Mouse (Mus musculus): ENCODE data around the gene Mrgpre. TPM values are rescaled to one million over a fixed set of nuclear protein-coding genes. Genes with fewer than 3 reads are reported as not detected.

Mrgpre gene
- polyA plus RNA-seq (2012; rRNA removed) (0.28 and 0.37 TPM in 2 replicates), polyA plus RNA-seq (2014; fragmentation: Nextera tagmentation; extraction: Ambion mirVana) (0.19 and 0.23 TPM in 2 replicates)

DNA sequence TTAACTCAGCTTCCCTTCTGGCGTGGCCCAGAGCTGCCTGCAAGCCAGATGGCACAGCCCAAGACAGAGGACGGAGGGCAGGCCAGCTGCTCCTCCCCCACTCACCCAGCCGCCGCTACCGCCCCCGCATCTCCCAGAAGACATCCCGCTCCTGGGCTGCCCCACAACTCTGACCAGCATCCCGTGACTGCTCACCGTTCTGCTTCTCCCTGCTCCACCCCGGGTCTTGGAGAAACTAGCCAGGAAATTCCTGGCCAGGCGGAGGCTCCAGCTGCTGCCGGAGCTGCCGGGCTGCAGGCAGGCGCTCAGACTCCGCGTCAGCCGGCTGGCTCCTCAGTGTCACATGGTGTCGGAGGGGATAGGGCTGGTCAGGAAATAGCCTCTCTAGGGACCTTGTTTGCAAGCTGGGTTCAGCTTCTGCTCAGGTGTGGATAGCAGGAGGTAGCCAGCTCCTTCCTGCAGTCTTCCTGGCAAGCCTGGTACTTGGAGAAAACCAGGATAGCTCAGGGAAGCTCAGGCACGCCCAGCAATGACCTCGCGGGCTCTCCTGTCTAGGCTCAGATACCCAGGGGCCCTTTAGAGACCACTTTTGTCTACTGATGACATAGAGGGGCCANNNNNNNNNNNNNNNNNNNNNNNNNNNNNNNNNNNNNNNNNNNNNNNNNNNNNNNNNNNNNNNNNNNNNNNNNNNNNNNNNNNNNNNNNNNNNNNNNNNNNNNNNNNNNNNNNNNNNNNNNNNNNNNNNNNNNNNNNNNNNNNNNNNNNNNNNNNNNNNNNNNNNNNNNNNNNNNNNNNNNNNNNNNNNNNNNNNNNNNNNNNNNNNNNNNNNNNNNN is at the start of gene Mrgpre:
Mrgpre (minus strand) TSS at position 505 of the 834 bp plus-strand sequence.
- H3K9ac ChIP-seq (replicated peaks) = no peak within 1 kb of the TSS
- H3K27me3 ChIP-seq (ENCODE audit: control insufficient read depth, insufficient read depth, low read length) = no peaks in the 10 kb centered on the region
- no peak for DNase-seq (ENCODE audit: low read depth in 3 of 3, low spot score in 3 of 3)
- peak; percentile 29; the same call in 1 of the 2 replicates for ATAC-seq (ENCODE audit: insufficient read depth)
- H3K27ac ChIP-seq = no peak within 1 kb of the TSS
- H3K9me3 ChIP-seq (ENCODE audit: control insufficient read depth, low read length) = no peaks in the 10 kb centered on the region
- TF ChIP-seq CTCF (IDR thresholded peaks at IDR 0.05; ENCODE audit: low read depth) (no peak), EP300 (IDR thresholded peaks at IDR 0.05; ENCODE audit: low read depth) (no peak)
- WGBS (ENCODE audit: insufficient replicate concordance) = 11% methylated on average over 20 of the region's 21 CpGs
- peak within 1 kb of the TSS; percentile 2 to 7; a peak in 2 of 4 replicates for H3K4me3 ChIP-seq (ENCODE audit: insufficient read depth in 1 of 2, low read depth in 2 of 2, low read length in 2 of 2)
- H3K4me2 ChIP-seq (ENCODE audit: low read depth) = peak within 1 kb of the TSS; percentile 49
- 0 out of 4 replicates have a peak, but pooled peaks cover 0 to 6% of the 10 kb centered on the region in 2 experiments for H3K4me1 ChIP-seq (replicated peaks; ENCODE audit: control insufficient read depth in 2 of 2, insufficient read depth in 2 of 2, low read length in 1 of 2)
- no peaks in the 10 kb centered on the region for H3K36me3 ChIP-seq (replicated peaks; ENCODE audit: control insufficient read depth, insufficient read depth, low read depth)

DNA sequence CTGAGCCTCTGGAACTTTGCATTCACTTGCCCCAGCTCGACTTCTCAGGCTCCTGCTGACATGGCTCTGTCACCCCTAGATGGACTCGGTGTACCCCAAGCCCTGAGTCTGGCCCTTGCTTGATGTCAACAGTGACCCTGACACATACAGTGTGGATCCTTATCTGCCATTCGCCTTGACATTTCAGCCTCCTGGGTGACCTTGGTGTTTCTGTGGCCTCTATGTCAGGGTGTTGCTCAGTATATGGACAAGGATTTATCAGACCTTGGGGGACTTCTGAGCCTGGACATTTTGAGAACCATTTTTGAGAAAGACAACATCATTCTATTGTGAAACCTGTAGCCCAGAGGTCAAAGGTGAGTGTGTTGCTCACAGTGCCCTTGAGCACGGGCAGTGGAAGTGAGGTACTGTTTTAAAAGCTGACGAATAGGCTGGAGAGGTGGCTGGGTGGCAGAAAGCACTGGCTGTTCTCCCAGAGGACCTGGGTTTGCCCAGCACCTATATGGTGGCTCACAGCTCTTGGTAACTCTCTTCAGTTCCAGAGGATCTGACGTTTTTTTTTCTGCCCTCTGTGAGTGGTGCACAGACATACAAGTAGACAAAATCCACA is 49.4 kb upstream of the Mrgpre start:
- ATAC-seq (ENCODE audit: insufficient read depth) (no peak), DNase-seq (ENCODE audit: low read depth in 3 of 3, low spot score in 3 of 3) (no peak)
- Histone ChIP-seq H3K4me2 (ENCODE audit: low read depth) (peak overlapping the region; percentile 9; the same call in 1 of the 2 replicates), H3K36me3 (replicated peaks; ENCODE audit: control insufficient read depth, insufficient read depth, low read depth) (no peaks in the 10 kb centered on the region), H3K4me1 (replicated peaks; ENCODE audit: control insufficient read depth in 2 of 2, insufficient read depth in 2 of 2, low read length in 1 of 2) (peaks cover 0 to 23% of the 10 kb centered on the region in 2 experiments; a peak in 3 of 4 replicates), H3K27me3 (ENCODE audit: control insufficient read depth, insufficient read depth, low read length) (no peaks in the 10 kb centered on the region), H3K9ac (replicated peaks) (no peak overlapping the region), H3K27ac (no peak overlapping the region), H3K4me3 (ENCODE audit: insufficient read depth in 1 of 2, low read depth in 2 of 2, low read length in 2 of 2) (no peak overlapping the region), H3K9me3 (ENCODE audit: control insufficient read depth, low read length) (no peaks in the 10 kb centered on the region)
- no peak for TF ChIP-seq EP300 (IDR thresholded peaks at IDR 0.05; ENCODE audit: low read depth)
- TF ChIP-seq CTCF (IDR thresholded peaks at IDR 0.05; ENCODE audit: low read depth) = no peak
- WGBS (ENCODE audit: insufficient replicate concordance) = 51% methylated on average over 6 of the region's 6 CpGs

DNA sequence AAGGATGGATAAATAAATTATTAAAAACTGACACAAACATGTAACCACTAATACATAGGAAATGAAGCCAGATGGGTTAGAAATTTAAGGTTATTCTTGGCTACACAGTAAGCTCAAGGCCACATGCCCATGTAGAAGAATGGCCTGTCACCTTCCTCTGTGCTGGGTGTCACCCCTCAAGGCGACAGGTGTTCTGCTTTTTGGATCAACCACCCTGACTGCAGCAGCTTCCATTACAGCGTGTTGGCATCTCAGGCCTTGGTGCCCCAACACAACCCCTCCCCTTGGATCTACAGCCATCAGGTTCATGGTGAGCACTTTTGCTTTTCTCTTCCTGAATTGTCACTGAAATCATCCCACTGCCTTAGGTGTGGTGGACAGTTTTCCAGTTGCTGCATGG is 48.3 kb upstream of the Mrgpre start:
- Histone ChIP-seq H3K27ac (no peak overlapping the region), H3K4me3 (ENCODE audit: insufficient read depth in 1 of 2, low read depth in 2 of 2, low read length in 2 of 2) (no peak overlapping the region), H3K4me2 (ENCODE audit: low read depth) (no peak overlapping the region), H3K27me3 (ENCODE audit: control insufficient read depth, insufficient read depth, low read length) (no peaks in the 10 kb centered on the region), H3K4me1 (replicated peaks; ENCODE audit: control insufficient read depth in 2 of 2, insufficient read depth in 2 of 2, low read length in 1 of 2) (peaks cover 0 to 23% of the 10 kb centered on the region in 2 experiments; a peak in 3 of 4 replicates), H3K9ac (replicated peaks) (no peak overlapping the region), H3K36me3 (replicated peaks; ENCODE audit: control insufficient read depth, insufficient read depth, low read depth) (no peaks in the 10 kb centered on the region), H3K9me3 (ENCODE audit: control insufficient read depth, low read length) (no peaks in the 10 kb centered on the region)
- no peak for DNase-seq (ENCODE audit: low read depth in 3 of 3, low spot score in 3 of 3)
- no peak for TF ChIP-seq EP300 (IDR thresholded peaks at IDR 0.05; ENCODE audit: low read depth)
- no peak for TF ChIP-seq CTCF (IDR thresholded peaks at IDR 0.05; ENCODE audit: low read depth)
- 76% methylated on average over 2 of the region's 2 CpGs for WGBS (ENCODE audit: insufficient replicate concordance)
- ATAC-seq (ENCODE audit: insufficient read depth) = no peak

DNA sequence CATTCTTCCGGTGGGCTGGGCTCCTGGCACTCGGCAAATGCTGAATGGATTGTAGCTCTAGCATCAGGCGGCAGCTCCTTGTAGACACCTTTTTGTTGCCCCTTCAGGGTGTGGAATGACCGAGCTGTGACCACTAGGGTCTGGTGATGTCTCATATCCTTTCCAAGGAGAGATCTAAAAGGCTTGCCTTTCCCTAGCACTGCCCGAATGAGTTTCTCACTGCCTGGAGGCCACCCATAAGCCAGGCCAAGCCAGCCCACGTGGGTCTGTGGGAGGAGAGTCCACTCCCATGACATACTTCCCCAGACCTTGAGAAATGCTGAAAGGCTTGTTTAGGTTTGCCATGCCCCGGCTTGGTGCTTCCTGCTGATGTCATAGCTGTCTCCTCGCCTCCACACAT is 47.9 kb upstream of the Mrgpre start:
- Histone ChIP-seq H3K4me1 (replicated peaks; ENCODE audit: control insufficient read depth in 2 of 2, insufficient read depth in 2 of 2, low read length in 1 of 2) (peaks cover 0 to 23% of the 10 kb centered on the region in 2 experiments; a peak in 3 of 4 replicates), H3K9me3 (ENCODE audit: control insufficient read depth, low read length) (no peaks in the 10 kb centered on the region), H3K36me3 (replicated peaks; ENCODE audit: control insufficient read depth, insufficient read depth, low read depth) (no peaks in the 10 kb centered on the region), H3K4me2 (ENCODE audit: low read depth) (no peak overlapping the region), H3K4me3 (ENCODE audit: insufficient read depth in 1 of 2, low read depth in 2 of 2, low read length in 2 of 2) (no peak overlapping the region), H3K9ac (replicated peaks) (no peak overlapping the region), H3K27me3 (ENCODE audit: control insufficient read depth, insufficient read depth, low read length) (no peaks in the 10 kb centered on the region), H3K27ac (no peak overlapping the region)
- no peak for TF ChIP-seq EP300 (IDR thresholded peaks at IDR 0.05; ENCODE audit: low read depth)
- TF ChIP-seq CTCF (IDR thresholded peaks at IDR 0.05; ENCODE audit: low read depth) = no peak
- DNase-seq (ENCODE audit: low read depth in 3 of 3, low spot score in 3 of 3) = no peak
- no peak for ATAC-seq (ENCODE audit: insufficient read depth)
- WGBS (ENCODE audit: insufficient replicate concordance) = 66% methylated on average over 8 of the region's 8 CpGs

DNA sequence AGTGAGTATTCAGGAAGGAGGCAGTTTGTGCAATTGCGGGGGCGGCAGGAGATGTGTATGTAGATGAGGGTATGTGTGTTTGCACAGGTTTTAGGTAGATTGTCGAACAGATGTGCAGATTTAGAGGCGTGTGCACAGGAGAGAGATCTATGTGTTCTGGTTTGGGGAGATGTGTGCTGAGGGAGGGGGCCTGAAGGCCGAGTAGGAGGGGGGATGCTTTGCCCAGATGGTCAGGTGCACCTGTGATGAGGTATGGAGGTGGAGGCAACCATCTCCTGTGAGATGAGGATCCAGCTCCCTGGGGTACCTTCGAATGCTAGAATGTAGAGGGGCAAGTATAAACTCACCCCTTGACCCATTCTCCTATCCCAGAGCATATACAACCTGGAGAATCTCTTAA is 46.1 kb upstream of the Mrgpre start:
- DNase-seq (ENCODE audit: low read depth in 3 of 3, low spot score in 3 of 3) (no peak), ATAC-seq (ENCODE audit: insufficient read depth) (no peak)
- H3K4me1 ChIP-seq (replicated peaks; ENCODE audit: control insufficient read depth in 2 of 2, insufficient read depth in 2 of 2, low read length in 1 of 2) = peaks cover 0 to 22% of the 10 kb centered on the region in 2 experiments; a peak in 3 of 4 replicates
- peak overlapping the region; percentile 57 to 79 for H3K4me3 ChIP-seq (ENCODE audit: insufficient read depth in 1 of 2, low read depth in 2 of 2, low read length in 2 of 2)
- H3K9me3 ChIP-seq (ENCODE audit: control insufficient read depth, low read length) = no peaks in the 10 kb centered on the region
- TF ChIP-seq CTCF (IDR thresholded peaks at IDR 0.05; ENCODE audit: low read depth) (no peak), EP300 (IDR thresholded peaks at IDR 0.05; ENCODE audit: low read depth) (no peak)
- H3K27ac ChIP-seq = no peak overlapping the region
- peak overlapping the region; percentile 56 for H3K9ac ChIP-seq (replicated peaks)
- peak overlapping the region; percentile 90 for H3K4me2 ChIP-seq (ENCODE audit: low read depth)
- no peaks in the 10 kb centered on the region for H3K27me3 ChIP-seq (ENCODE audit: control insufficient read depth, insufficient read depth, low read length)
- 10% methylated on average over 6 of the region's 6 CpGs for WGBS (ENCODE audit: insufficient replicate concordance)
- no peaks in the 10 kb centered on the region for H3K36me3 ChIP-seq (replicated peaks; ENCODE audit: control insufficient read depth, insufficient read depth, low read depth)
